Mouse (Mus musculus) forebrain, embryonic 10.5 days (tissue): ENCODE measurements around the gene Btbd9. TPM values are rescaled to one million over a fixed set of nuclear protein-coding genes. Genes with fewer than 3 reads are reported as not detected.

Source experiments
- DNase-seq: peaks from one replicate; pipeline ENCODE4 v3.0.0-alpha.2; 2017; ENCODE audit warnings: low spot score; ENCODE audit errors: extremely low spot score
- H3K27ac ChIP-seq: fragments of 300-500 bp; sonication (generic); 2 replicates; pipeline ENCODE4 v1.5.1; 2016; ENCODE audit warnings: mild to moderate bottlenecking
- H3K27me3 ChIP-seq: fragments of 300-500 bp; sonication (generic); 2 replicates; pipeline ENCODE4 v1.6.1; 2016; ENCODE audit warnings: mild to moderate bottlenecking; ENCODE audit not compliant: poor library complexity, severe bottlenecking
- H3K36me3 ChIP-seq: fragments of 300-500 bp; sonication (generic); replicated peaks from 2 replicates; pipeline ENCODE4 v1.6.1; 2016; ENCODE audit warnings: mild to moderate bottlenecking, moderate library complexity
- H3K4me1 ChIP-seq: fragments of 300-500 bp; sonication (generic); 2 replicates; pipeline ENCODE4 v1.6.1; 2016
- H3K4me3 ChIP-seq: fragments of 300-500 bp; sonication (generic); 2 replicates; pipeline ENCODE4 v1.5.1; 2016; ENCODE audit warnings: mild to moderate bottlenecking, moderate library complexity
- H3K9me3 ChIP-seq: fragments of 300-500 bp; sonication (generic); 2 replicates; pipeline ENCODE4 v1.6.1; 2016; ENCODE audit warnings: mild to moderate bottlenecking, moderate library complexity
- WGBS: fragments of 180-500 bp; shearing (Covaris S2); methylation state at CpG from one replicate; pipeline ENCODE4 v1.1.7; 2016; 5-methylcytosine and 5-hydroxymethylcytosine counted together
- polyA plus RNA-seq: library from polyadenylated mRNA; unstranded; fragments of >200 nt; fragmentation: Nextera tagmentation; extraction: Ambion mirVana; gene quantifications from 2 replicates; pipeline ENCODE4 v1.2.1, GENCODE M21; 2016

The Btbd9 gene
- polyA plus RNA-seq, 1 experiment from 2014 or later: 57.8 TPM

DNA sequence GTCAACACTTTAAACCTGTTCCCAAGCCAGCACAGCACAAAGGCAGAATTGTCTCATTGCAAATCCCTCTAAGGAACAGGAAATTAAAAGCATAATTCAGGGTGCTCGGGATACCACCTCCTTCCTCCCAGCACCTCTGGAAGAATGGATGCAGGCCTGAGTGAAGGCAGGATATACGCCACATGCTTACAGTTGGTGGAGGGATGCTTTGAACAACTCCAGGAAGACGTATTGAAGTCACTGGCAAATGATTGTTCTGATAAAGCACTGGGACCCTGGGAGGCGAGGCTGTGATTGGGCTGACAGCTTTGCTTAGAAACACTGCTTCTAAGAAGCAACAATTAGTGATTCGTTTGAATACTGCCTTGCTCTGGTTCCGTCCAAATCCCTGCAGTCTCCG is 140.8 kb downstream of the Btbd9 start:
- no peak for DNase-seq
- Histone ChIP-seq H3K9me3 (no peaks in the 10 kb centered on the region), H3K4me1 (peaks cover 27% of the 10 kb centered on the region), H3K36me3 (no peaks in the 10 kb centered on the region), H3K27me3 (no peaks in the 10 kb centered on the region), H3K27ac (no peak overlapping the region), H3K4me3 (no peak overlapping the region)
- 66% methylated on average over 7 of the region's 7 CpGs for WGBS

DNA sequence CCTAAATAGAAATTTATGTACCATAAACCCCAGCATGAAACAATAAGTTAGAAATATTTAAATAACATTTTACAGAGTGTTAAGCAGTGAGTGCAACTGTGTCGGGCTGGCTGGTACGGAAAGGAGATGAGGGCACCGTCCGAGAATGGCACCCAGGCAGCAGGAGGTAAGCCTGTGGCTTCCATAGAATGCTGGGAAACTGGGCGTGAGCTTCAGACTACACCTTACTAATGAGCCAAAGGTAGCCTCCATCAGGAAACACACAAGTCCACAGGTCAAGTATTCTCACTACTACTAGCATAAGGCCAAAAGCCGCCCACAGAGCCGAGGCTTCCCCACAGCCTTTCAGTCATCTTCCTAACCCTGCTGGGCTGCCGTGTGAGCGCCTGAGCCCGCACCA is 144.2 kb downstream of the Btbd9 start:
- H3K27me3 ChIP-seq: no peaks in the 10 kb centered on the region
- peaks cover 25% of the 10 kb centered on the region for H3K4me1 ChIP-seq
- no peaks in the 10 kb centered on the region for H3K36me3 ChIP-seq
- H3K27ac ChIP-seq: no peak overlapping the region
- no peak for DNase-seq
- H3K4me3 ChIP-seq: no peak overlapping the region
- WGBS: 86% methylated on average over 10 of the region's 10 CpGs
- H3K9me3 ChIP-seq: no peaks in the 10 kb centered on the region

DNA sequence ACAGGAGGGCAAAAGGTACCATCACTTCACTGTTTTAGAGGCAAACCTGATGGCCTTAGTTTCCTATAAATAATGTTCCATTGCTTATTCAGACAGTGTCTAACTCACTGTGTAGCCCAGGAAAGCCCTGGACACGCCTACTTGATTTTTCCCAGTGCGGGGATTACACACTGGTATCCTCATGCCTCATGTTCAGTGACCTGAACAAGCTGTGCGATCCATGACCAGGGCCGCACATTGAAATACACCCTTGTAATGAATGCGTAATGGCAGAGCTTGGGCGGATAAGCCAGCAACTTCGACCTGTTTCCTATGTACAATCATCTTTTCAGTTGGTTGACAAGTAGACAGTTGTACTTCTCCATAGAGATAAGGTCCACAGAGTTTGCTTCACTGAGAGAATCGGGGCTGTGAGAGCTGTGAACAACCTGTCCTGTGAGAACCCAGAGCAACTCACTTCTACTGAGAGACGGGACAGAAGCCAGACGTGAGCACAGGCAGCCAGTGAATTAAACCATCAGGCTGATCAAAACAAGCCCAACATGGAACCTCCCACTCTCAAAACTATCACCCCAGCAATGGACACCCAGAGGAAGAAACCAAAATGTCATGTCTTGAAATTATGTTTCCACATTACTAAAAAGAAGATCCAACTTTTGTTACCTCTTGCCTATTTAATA is 145.2 kb downstream of the Btbd9 start:
- no peak overlapping the region for H3K4me3 ChIP-seq
- no peaks in the 10 kb centered on the region for H3K9me3 ChIP-seq
- H3K36me3 ChIP-seq: no peaks in the 10 kb centered on the region
- DNase-seq: no peak
- H3K27me3 ChIP-seq: no peaks in the 10 kb centered on the region
- H3K27ac ChIP-seq: no peak overlapping the region
- 88% methylated on average over 10 of the region's 10 CpGs for WGBS
- H3K4me1 ChIP-seq: peaks cover 23% of the 10 kb centered on the region

DNA sequence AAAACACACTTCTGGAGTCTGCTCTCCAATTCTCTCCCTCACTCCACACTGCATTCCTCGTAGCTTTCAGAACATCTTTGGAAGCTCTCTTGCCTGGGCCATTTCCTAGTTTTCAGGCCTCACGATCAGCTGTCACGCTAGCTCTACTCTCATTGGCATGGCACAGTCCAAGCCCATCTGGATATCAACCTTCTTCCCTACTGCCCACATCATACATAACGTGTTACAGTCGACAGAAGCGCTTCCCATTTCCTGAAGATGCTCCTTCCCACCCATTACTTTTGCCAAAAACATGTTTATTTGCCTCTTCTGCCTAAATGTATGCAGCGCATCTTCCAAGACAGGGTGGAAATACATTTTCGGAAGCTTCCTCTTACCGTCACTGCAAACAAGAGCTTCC is 147.6 kb downstream of the Btbd9 start:
- no peaks in the 10 kb centered on the region for H3K9me3 ChIP-seq
- WGBS: 94% methylated on average over 9 of the region's 9 CpGs
- no peaks in the 10 kb centered on the region for H3K27me3 ChIP-seq
- DNase-seq: no peak
- H3K4me3 ChIP-seq: no peak overlapping the region
- H3K4me1 ChIP-seq: peaks cover 11% of the 10 kb centered on the region
- no peaks in the 10 kb centered on the region for H3K36me3 ChIP-seq
- no peak overlapping the region for H3K27ac ChIP-seq

GRCm38 (mm10) chr17:30423256-30423852 is 152.9 kb downstream of the Btbd9 start:
- peaks cover 32% of the 10 kb centered on the region for H3K4me1 ChIP-seq
- no peaks in the 10 kb centered on the region for H3K27me3 ChIP-seq
- H3K4me3 ChIP-seq: no peak overlapping the region
- WGBS: 81% methylated on average over 4 of the region's 4 CpGs
- DNase-seq: no peak
- no peak overlapping the region for H3K27ac ChIP-seq
- no peaks in the 10 kb centered on the region for H3K36me3 ChIP-seq
- no peaks in the 10 kb centered on the region for H3K9me3 ChIP-seq

DNA sequence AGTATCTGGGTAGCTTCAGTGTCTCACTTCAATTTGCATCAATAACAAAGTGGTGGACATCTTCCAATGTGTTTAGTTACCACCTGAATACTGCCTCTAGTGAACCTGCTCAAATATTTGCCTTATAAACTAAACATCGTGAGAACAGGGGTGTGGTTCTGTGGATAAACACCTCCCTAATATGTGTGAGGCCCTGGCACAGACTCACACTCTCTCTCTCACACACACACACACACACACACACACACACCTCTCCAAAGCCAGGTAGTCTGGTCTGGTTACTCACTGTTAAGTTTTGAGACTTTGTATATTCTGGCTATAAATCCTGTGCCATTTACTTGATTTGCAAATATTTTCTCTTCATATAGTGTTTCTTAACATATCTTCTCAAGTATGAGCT is 154.0 kb downstream of the Btbd9 start:
- Histone ChIP-seq H3K4me1 (peaks cover 32% of the 10 kb centered on the region), H3K4me3 (no peak overlapping the region), H3K27me3 (no peaks in the 10 kb centered on the region), H3K27ac (no peak overlapping the region), H3K36me3 (no peaks in the 10 kb centered on the region), H3K9me3 (no peaks in the 10 kb centered on the region)
- 92% methylated on average over 1 of the region's 1 CpGs for WGBS
- DNase-seq: no peak

- H3K4me3 ChIP-seq: no peak overlapping the region
- no peaks in the 10 kb centered on the region for H3K9me3 ChIP-seq
- H3K27me3 ChIP-seq: no peaks in the 10 kb centered on the region
- H3K4me1 ChIP-seq: peaks cover 29% of the 10 kb centered on the region
- 94% methylated on average over 1 of the region's 1 CpGs for WGBS
- no peaks in the 10 kb centered on the region for H3K36me3 ChIP-seq
- H3K27ac ChIP-seq: no peak overlapping the region
- no peak for DNase-seq
These were observed 155.0 kb downstream of the Btbd9 start for GRCm38 (mm10) chr17:30421256-30421655.

- no peak for DNase-seq
- no peaks in the 10 kb centered on the region for H3K36me3 ChIP-seq
- H3K27ac ChIP-seq: no peak overlapping the region
- H3K4me3 ChIP-seq: no peak overlapping the region
- WGBS: 87% methylated on average over 7 of the region's 7 CpGs
- peaks cover 26% of the 10 kb centered on the region for H3K4me1 ChIP-seq
- H3K9me3 ChIP-seq: no peaks in the 10 kb centered on the region
- no peaks in the 10 kb centered on the region for H3K27me3 ChIP-seq
These were observed 156.8 kb downstream of the Btbd9 start for GRCm38 (mm10) chr17:30419494-30419893.

- 71% methylated on average over 4 of the region's 4 CpGs for WGBS
These were observed 157.8 kb downstream of the Btbd9 start for GRCm38 (mm10) chr17:30418510-30418909.

GRCm38 (mm10) chr17:30417106-30417505 is 159.2 kb downstream of the Btbd9 start:
- Histone ChIP-seq H3K27me3 (no peaks in the 10 kb centered on the region), H3K4me1 (peaks cover 18% of the 10 kb centered on the region), H3K27ac (no peak overlapping the region), H3K4me3 (no peak overlapping the region), H3K9me3 (no peaks in the 10 kb centered on the region), H3K36me3 (no peaks in the 10 kb centered on the region)
- DNase-seq: no peak
- 87% methylated on average over 4 of the region's 4 CpGs for WGBS

More at GRCm38 (mm10) chr17:30418510-30418909, 157.8 kb downstream of the Btbd9 start:
- no peaks in the 10 kb centered on the region for H3K36me3 ChIP-seq
- no peaks in the 10 kb centered on the region for H3K9me3 ChIP-seq
- DNase-seq: no peak
- no peak overlapping the region for H3K4me3 ChIP-seq
- H3K27me3 ChIP-seq: no peaks in the 10 kb centered on the region
- H3K27ac ChIP-seq: no peak overlapping the region
- H3K4me1 ChIP-seq: peaks cover 24% of the 10 kb centered on the region

GRCm38 (mm10) chr17:30415693-30416092 is 160.6 kb downstream of the Btbd9 start:
- Histone ChIP-seq H3K9me3 (no peaks in the 10 kb centered on the region), H3K4me3 (no peak overlapping the region), H3K4me1 (peaks cover 16% of the 10 kb centered on the region), H3K36me3 (no peaks in the 10 kb centered on the region), H3K27ac (no peak overlapping the region), H3K27me3 (no peaks in the 10 kb centered on the region)
- no peak for DNase-seq
- 93% methylated on average over 3 of the region's 3 CpGs for WGBS

DNA sequence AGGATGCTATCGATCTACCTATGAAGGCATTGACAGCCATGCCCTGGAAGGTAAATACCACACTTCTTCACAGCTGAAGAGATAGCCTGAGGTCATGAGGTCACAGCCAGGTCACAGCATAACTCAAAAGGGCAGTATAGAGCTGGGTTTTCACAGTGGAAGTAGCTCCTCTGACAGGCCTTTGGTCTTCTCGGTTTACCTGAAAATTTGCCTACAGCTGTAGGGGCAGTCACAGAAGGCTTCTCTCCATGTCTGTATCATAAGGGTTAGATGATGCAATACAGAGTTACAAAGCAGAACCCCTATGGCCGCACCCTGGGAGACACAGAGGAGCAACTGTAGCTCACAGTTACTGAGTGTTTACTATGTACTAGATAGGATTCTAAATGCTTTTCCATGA is 163.3 kb downstream of the Btbd9 start:
- Histone ChIP-seq H3K9me3 (no peaks in the 10 kb centered on the region), H3K36me3 (no peaks in the 10 kb centered on the region), H3K27me3 (no peaks in the 10 kb centered on the region), H3K4me3 (no peak overlapping the region), H3K4me1 (no peaks in the 10 kb centered on the region; the same call in 1 of the 2 replicates), H3K27ac (no peak overlapping the region)
- 92% methylated on average over 3 of the region's 3 CpGs for WGBS
- DNase-seq: no peak

GRCm38 (mm10) chr17:30406002-30406401 is 170.3 kb downstream of the Btbd9 start:
- 94% methylated on average over 7 of the region's 7 CpGs for WGBS
- Histone ChIP-seq H3K9me3 (0 out of 2 replicates have a peak, but pooled peaks cover 3% of the 10 kb centered on the region), H3K36me3 (peaks cover 2% of the 10 kb centered on the region; the same call in 1 of the 2 replicates), H3K4me1 (peaks cover 4% of the 10 kb centered on the region; the same call in 1 of the 2 replicates), H3K27me3 (no peaks in the 10 kb centered on the region), H3K4me3 (no peak overlapping the region), H3K27ac (no peak overlapping the region)
- DNase-seq: no peak
